Mouse (Mus musculus) lung, postnatal 36 days (tissue): ENCODE measurements around the gene Islr2.
"Not testable (repeated sequence)": the region's sequence is repeated elsewhere in the genome, so short reads cannot be mapped to it uniquely, and the experiment has no call there.

Experiments used
- DNase-seq: peaks from one replicate; pipeline ENCODE4 v3.0.0; 2022; ENCODE audit warnings: mixed read lengths

Gene Islr2

GRCm38 (mm10) chr9:58203516-58204447 lies at the start of gene Islr2, which contains the start of gene Islr:
Gene Islr2, minus strand, starts transcription at chr9:58204319.
Gene Islr, minus strand, starts transcription at chr9:58204306.
- peak; percentile 88 for DNase-seq

- not testable (repeated sequence) for DNase-seq
Measured at GRCm38 (mm10) chr9:58253805-58254122, 49.6 kb upstream of the Islr2 start.

GRCm38 (mm10) chr9:58253033-58253804 lies 49.1 kb upstream of the Islr2 start, which contains the start of gene Stoml1:
Gene Stoml1, plus strand, starts transcription at chr9:58253164.
- DNase-seq: peak; percentile 98

- DNase-seq: not testable (repeated sequence)
Measured at GRCm38 (mm10) chr9:58250730-58251129, 46.6 kb upstream of the Islr2 start.

- no peak for DNase-seq
Measured at GRCm38 (mm10) chr9:58250322-58250721, 46.2 kb upstream of the Islr2 start.

- peak; percentile 90 for DNase-seq
Measured at GRCm38 (mm10) chr9:58249592-58250192, 45.6 kb upstream of the Islr2 start, which contains the start of gene Pml. Gene Pml, minus strand, starts transcription at chr9:58249786.

- no peak for DNase-seq
Measured at GRCm38 (mm10) chr9:58248746-58249413, 44.8 kb upstream of the Islr2 start.

- DNase-seq: peak; percentile 90
Measured at GRCm38 (mm10) chr9:58247064-58247759, 43.1 kb upstream of the Islr2 start.

- no peak for DNase-seq
Measured at GRCm38 (mm10) chr9:58246083-58246591, 42.0 kb upstream of the Islr2 start.

- DNase-seq: no peak
Measured at GRCm38 (mm10) chr9:58243696-58244095, 39.6 kb upstream of the Islr2 start.

GRCm38 (mm10) chr9:58242696-58243095 lies 38.6 kb upstream of the Islr2 start:
- no peak for DNase-seq

- DNase-seq: peak; percentile 85
Measured at GRCm38 (mm10) chr9:58241780-58242485, 37.8 kb upstream of the Islr2 start.

GRCm38 (mm10) chr9:58234502-58235015 lies 30.4 kb upstream of the Islr2 start:
- no peak for DNase-seq

GRCm38 (mm10) chr9:58232374-58232773 lies 28.3 kb upstream of the Islr2 start:
- DNase-seq: peak; percentile 44

GRCm38 (mm10) chr9:58231746-58232145 lies 27.6 kb upstream of the Islr2 start:
- no peak for DNase-seq

GRCm38 (mm10) chr9:58228777-58229466 lies 24.8 kb upstream of the Islr2 start:
- DNase-seq: no peak

GRCm38 (mm10) chr9:58225915-58226913 lies 22.1 kb upstream of the Islr2 start:
- DNase-seq: peak; percentile 58

- DNase-seq: no peak
Measured at GRCm38 (mm10) chr9:58224356-58224755, 20.2 kb upstream of the Islr2 start.
